Mouse (Mus musculus): ENCODE results near the gene Iltifb. TPM values are rescaled to one million over a fixed set of nuclear protein-coding genes. Genes with fewer than 3 reads are reported as not detected.
"Not testable (repeated sequence)": the region's sequence is repeated elsewhere in the genome, so short reads cannot be mapped to it uniquely, and the experiment has no call there.

Iltifb gene
- polyA plus RNA-seq, 1 experiment from 2014 or later: 0.80 TPM

DNA sequence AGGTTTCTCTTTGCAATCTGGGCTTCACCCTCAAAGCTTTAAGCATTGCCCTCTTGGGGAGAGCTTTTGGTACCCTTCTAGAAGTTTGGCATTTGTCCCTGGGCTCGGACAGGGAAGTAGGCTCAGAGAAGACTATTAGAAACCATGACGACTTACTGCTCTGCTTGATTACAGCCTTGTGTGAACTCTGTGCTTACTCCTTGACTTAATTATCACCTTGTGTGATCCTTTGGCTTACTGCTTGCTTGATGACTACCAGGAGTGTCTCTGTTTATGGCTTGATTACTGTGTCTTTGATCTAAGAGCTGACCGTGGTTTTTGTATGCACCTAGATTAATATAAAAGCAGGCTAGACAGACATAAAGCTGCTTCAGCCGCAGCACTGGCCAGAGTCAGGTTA lies 16.8 kb downstream of the Iltifb start:
- not testable (repeated sequence) for H3K4me3 ChIP-seq (ENCODE audit: low read depth, low read length); H3K27ac ChIP-seq (ENCODE audit: low read length); H3K4me1 ChIP-seq (ENCODE audit: control insufficient read depth, insufficient read depth, low read length); H3K9ac ChIP-seq (ENCODE audit: low read depth, low read length); H3K36me3 ChIP-seq (ENCODE audit: control insufficient read depth, insufficient read depth, low read length); H3K27me3 ChIP-seq (ENCODE audit: control insufficient read depth, insufficient read depth, low read depth, low read length); ATAC-seq; H3K4me2 ChIP-seq (ENCODE audit: low read length); H3K9me3 ChIP-seq (replicated peaks; ENCODE audit: control insufficient read depth, low read length, poor library complexity, severe bottlenecking)
- no CpG with 5 or more reads among the region's 4 CpGs for WGBS

- H3K4me3 ChIP-seq (ENCODE audit: low read depth, low read length); H3K9me3 ChIP-seq (replicated peaks; ENCODE audit: control insufficient read depth, low read length, poor library complexity, severe bottlenecking); H3K4me1 ChIP-seq (ENCODE audit: control insufficient read depth, insufficient read depth, low read length); H3K27me3 ChIP-seq (ENCODE audit: control insufficient read depth, insufficient read depth, low read depth, low read length); ATAC-seq; H3K9ac ChIP-seq (ENCODE audit: low read depth, low read length); H3K4me2 ChIP-seq (ENCODE audit: low read length); H3K36me3 ChIP-seq (ENCODE audit: control insufficient read depth, insufficient read depth, low read length); H3K27ac ChIP-seq (ENCODE audit: low read length): not testable (repeated sequence)
- 80% methylated on average over 1 of the region's 2 CpGs for WGBS
Measured at GRCm38 (mm10) chr10:118271416-118271815, 23.4 kb downstream of the Iltifb start.

GRCm38 (mm10) chr10:118268812-118269211 lies 26.0 kb downstream of the Iltifb start:
- not testable (repeated sequence) for H3K4me1 ChIP-seq (ENCODE audit: control insufficient read depth, insufficient read depth, low read length); H3K27me3 ChIP-seq (ENCODE audit: control insufficient read depth, insufficient read depth, low read depth, low read length); H3K27ac ChIP-seq (ENCODE audit: low read length); H3K9me3 ChIP-seq (replicated peaks; ENCODE audit: control insufficient read depth, low read length, poor library complexity, severe bottlenecking); H3K9ac ChIP-seq (ENCODE audit: low read depth, low read length); H3K4me3 ChIP-seq (ENCODE audit: low read depth, low read length); H3K36me3 ChIP-seq (ENCODE audit: control insufficient read depth, insufficient read depth, low read length); H3K4me2 ChIP-seq (ENCODE audit: low read length); ATAC-seq
- 58% methylated on average over 2 of the region's 8 CpGs for WGBS

DNA sequence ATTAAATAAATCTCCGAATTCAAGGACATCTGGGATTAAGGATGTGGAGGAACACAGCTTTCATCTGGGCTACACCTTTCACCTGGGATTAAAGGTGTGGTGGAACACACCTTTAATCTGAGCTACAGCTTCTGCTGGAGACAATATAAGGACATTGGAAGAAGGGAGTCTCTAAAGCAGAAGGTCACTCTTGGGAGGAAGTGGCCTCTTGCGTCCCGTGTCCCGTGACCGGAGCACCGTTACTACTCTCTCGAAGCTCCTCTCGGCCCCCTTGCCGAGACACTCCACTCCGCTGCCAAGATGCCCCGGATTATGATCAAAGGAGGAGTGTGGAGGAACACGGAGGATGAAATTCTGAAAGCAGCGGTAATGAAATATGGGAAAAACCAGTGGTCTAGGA lies 36.5 kb downstream of the Iltifb start, which contains the start of gene Gm32802:
Gene Gm32802, plus strand, starts transcription at position 301 of the 400 bp plus-strand sequence.
- H3K27ac ChIP-seq (ENCODE audit: low read length); H3K27me3 ChIP-seq (ENCODE audit: control insufficient read depth, insufficient read depth, low read depth, low read length); H3K9me3 ChIP-seq (replicated peaks; ENCODE audit: control insufficient read depth, low read length, poor library complexity, severe bottlenecking); ATAC-seq; H3K4me3 ChIP-seq (ENCODE audit: low read depth, low read length); H3K9ac ChIP-seq (ENCODE audit: low read depth, low read length); H3K4me1 ChIP-seq (ENCODE audit: control insufficient read depth, insufficient read depth, low read length); H3K4me2 ChIP-seq (ENCODE audit: low read length); H3K36me3 ChIP-seq (ENCODE audit: control insufficient read depth, insufficient read depth, low read length): not testable (repeated sequence)
- WGBS: no CpG with 5 or more reads among the region's 13 CpGs

DNA sequence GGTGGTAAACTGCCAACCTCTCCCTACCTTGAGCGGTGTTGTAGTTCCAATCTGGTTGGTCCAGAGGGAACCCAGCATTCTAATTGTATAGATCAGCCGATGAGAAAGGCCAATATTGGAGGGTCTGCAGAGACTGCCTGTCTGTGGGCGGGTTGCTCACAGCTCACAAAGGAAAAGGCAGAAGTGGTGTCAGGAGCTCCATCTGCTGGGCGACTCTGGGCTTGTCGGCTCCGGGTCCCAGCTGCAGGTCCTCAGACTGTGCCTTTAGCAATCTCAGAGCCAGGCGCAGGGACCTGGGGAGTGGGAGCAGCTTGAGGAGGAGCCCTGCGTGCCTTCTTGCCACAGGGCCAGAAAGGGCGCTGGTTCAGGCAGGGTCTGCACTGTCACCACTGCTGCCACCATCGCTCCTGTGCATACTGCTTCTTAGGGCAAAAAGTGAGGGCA lies 44.0 kb downstream of the Iltifb start:
- H3K4me1 ChIP-seq (ENCODE audit: control insufficient read depth, insufficient read depth, low read length): no peaks in the 10 kb centered on the region
- no peaks in the 10 kb centered on the region for H3K27me3 ChIP-seq (ENCODE audit: control insufficient read depth, insufficient read depth, low read depth, low read length)
- H3K4me3 ChIP-seq (ENCODE audit: low read depth, low read length): no peak overlapping the region
- H3K36me3 ChIP-seq (ENCODE audit: control insufficient read depth, insufficient read depth, low read length): no peaks in the 10 kb centered on the region
- no peak overlapping the region for H3K9ac ChIP-seq (ENCODE audit: low read depth, low read length)
- no peak overlapping the region for H3K4me2 ChIP-seq (ENCODE audit: low read length)
- no peaks in the 10 kb centered on the region for H3K9me3 ChIP-seq (replicated peaks; ENCODE audit: control insufficient read depth, low read length, poor library complexity, severe bottlenecking)
- peak; percentile 66 for ATAC-seq
- 32% methylated on average over 10 of the region's 10 CpGs for WGBS
- H3K27ac ChIP-seq (ENCODE audit: low read length): no peak overlapping the region

DNA sequence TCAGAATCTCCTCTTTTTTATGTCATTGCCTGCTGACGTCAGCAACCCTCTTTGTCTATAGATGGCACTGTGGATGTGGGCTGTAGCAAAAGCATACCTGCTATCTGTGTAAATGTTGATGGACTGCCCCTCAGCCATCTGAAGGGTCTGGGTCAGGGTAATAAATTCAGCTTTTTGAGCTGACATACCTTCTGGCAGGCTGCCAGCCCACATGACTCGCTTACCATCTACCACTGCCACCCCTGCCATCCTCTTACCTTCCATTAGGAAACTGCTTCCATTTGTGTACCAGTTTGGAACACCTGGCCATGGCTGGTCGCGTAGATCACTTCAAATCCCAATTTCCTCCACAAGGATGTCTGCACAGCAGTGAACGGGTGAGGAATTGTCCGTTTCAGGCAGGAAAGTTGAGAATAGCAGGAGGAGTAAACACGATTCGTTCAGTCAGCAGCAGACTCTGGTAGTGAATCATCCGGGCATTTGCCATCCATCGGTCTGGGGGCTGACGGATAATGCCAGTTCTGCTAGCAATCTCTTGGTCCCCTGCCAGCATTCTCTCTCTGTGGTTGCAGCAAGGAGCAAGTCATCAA lies 45.7 kb downstream of the Iltifb start:
- not testable (repeated sequence) for H3K27ac ChIP-seq (ENCODE audit: low read length); H3K4me2 ChIP-seq (ENCODE audit: low read length); H3K9me3 ChIP-seq (replicated peaks; ENCODE audit: control insufficient read depth, low read length, poor library complexity, severe bottlenecking); H3K9ac ChIP-seq (ENCODE audit: low read depth, low read length); ATAC-seq; H3K27me3 ChIP-seq (ENCODE audit: control insufficient read depth, insufficient read depth, low read depth, low read length); H3K4me3 ChIP-seq (ENCODE audit: low read depth, low read length); H3K4me1 ChIP-seq (ENCODE audit: control insufficient read depth, insufficient read depth, low read length); H3K36me3 ChIP-seq (ENCODE audit: control insufficient read depth, insufficient read depth, low read length)
- WGBS: 77% methylated on average over 11 of the region's 11 CpGs

- not testable (repeated sequence) for H3K9ac ChIP-seq (ENCODE audit: low read depth, low read length)
Measured at GRCm38 (mm10) chr10:118240680-118241079, 54.2 kb downstream of the Iltifb start, which contains the start of gene Gm32717. Gene Gm32717, minus strand, starts transcription at chr10:118240780.

More at GRCm38 (mm10) chr10:118240680-118241079, 54.2 kb downstream of the Iltifb start, which contains the start of gene Gm32717:
- not testable (repeated sequence) for H3K27me3 ChIP-seq (ENCODE audit: control insufficient read depth, insufficient read depth, low read depth, low read length); H3K4me2 ChIP-seq (ENCODE audit: low read length); H3K27ac ChIP-seq (ENCODE audit: low read length); ATAC-seq; H3K9me3 ChIP-seq (replicated peaks; ENCODE audit: control insufficient read depth, low read length, poor library complexity, severe bottlenecking); H3K36me3 ChIP-seq (ENCODE audit: control insufficient read depth, insufficient read depth, low read length); H3K4me3 ChIP-seq (ENCODE audit: low read depth, low read length); H3K4me1 ChIP-seq (ENCODE audit: control insufficient read depth, insufficient read depth, low read length)
- WGBS: no CpG with 5 or more reads among the region's 13 CpGs

Other genes with a start within 250 kb of the Iltifb start
- 30.6 and 31.7 TPM in 2 replicates for gene Mdm1, start 153.2 kb downstream of the Iltifb start, polyA plus RNA-seq (2015; fragmentation: Nextera tagmentation; extraction: Ambion mirVana)
- gene Il22, start 90.1 kb downstream of the Iltifb start, polyA plus RNA-seq (2015; fragmentation: Nextera tagmentation; extraction: Ambion mirVana): 0.20 and 0.46 TPM in 2 replicates
- 0.11 and 0.30 TPM in 2 replicates for gene Gm32717, start 54.3 kb downstream of the Iltifb start, polyA plus RNA-seq (2015; fragmentation: Nextera tagmentation; extraction: Ambion mirVana)
- 0.11 and 0.30 TPM in 2 replicates for gene Gm32802, start 36.4 kb downstream of the Iltifb start, polyA plus RNA-seq (2015; fragmentation: Nextera tagmentation; extraction: Ambion mirVana)
- gene Gm9040, start 31.9 kb upstream of the Iltifb start, polyA plus RNA-seq (2015; fragmentation: Nextera tagmentation; extraction: Ambion mirVana): not detected in 2 replicates
- gene Gm9044, start 37.4 kb upstream of the Iltifb start, polyA plus RNA-seq (2015; fragmentation: Nextera tagmentation; extraction: Ambion mirVana): not detected in 2 replicates
- gene Gm9045, start 42.8 kb upstream of the Iltifb start, polyA plus RNA-seq (2015; fragmentation: Nextera tagmentation; extraction: Ambion mirVana): not detected in 2 replicates
- gene Gm9046, start 48.2 kb upstream of the Iltifb start, polyA plus RNA-seq (2015; fragmentation: Nextera tagmentation; extraction: Ambion mirVana): 0.13 TPM in 1 of 2 replicates, not detected in the other
- gene Gm9048, start 53.6 kb upstream of the Iltifb start, polyA plus RNA-seq (2015; fragmentation: Nextera tagmentation; extraction: Ambion mirVana): not detected in 2 replicates
- not detected in 2 replicates for gene Gm9049, start 59.1 kb upstream of the Iltifb start, polyA plus RNA-seq (2015; fragmentation: Nextera tagmentation; extraction: Ambion mirVana)
- not detected in 2 replicates for gene Ifng, start 146.0 kb upstream of the Iltifb start, polyA plus RNA-seq (2015; fragmentation: Nextera tagmentation; extraction: Ambion mirVana)

All from midbrain, embryonic 16.5 days (tissue).